Mouse (Mus musculus): Measurements from ENCODE around the gene Carmil2. TPM values are rescaled to one million over a fixed set of nuclear protein-coding genes. Genes with fewer than 3 reads are reported as not detected.

The Carmil2 gene
- polyA plus RNA-seq, 1 experiment: 1.2 TPM

- Histone ChIP-seq H3K27me3 (ENCODE audit: control insufficient read depth, insufficient read depth, low read length) (no peaks in the 10 kb centered on the region), H3K27ac (ENCODE audit: control insufficient read depth, insufficient read depth, low read depth, low read length) (no peak overlapping the region), H3K36me3 (ENCODE audit: control insufficient read depth, insufficient read depth, low read length) (no peaks in the 10 kb centered on the region), H3K4me3 (ENCODE audit: control insufficient read depth, low read depth, low read length) (no peak overlapping the region), H3K4me1 (ENCODE audit: control insufficient read depth, insufficient read depth, low read length) (peaks cover 21% of the 10 kb centered on the region)
- TF ChIP-seq POLR2A (IDR thresholded peaks at IDR 0.05; ENCODE audit: control insufficient read depth, low read depth, low read length) (no peak), CTCF (IDR thresholded peaks at IDR 0.05; ENCODE audit: control insufficient read depth, insufficient read depth, insufficient replicate concordance, low read depth, low read length) (no peak)
Observed at GRCm38 (mm10) chr8:105695080-105695780, 9.2 kb downstream of the Carmil2 start.

DNA sequence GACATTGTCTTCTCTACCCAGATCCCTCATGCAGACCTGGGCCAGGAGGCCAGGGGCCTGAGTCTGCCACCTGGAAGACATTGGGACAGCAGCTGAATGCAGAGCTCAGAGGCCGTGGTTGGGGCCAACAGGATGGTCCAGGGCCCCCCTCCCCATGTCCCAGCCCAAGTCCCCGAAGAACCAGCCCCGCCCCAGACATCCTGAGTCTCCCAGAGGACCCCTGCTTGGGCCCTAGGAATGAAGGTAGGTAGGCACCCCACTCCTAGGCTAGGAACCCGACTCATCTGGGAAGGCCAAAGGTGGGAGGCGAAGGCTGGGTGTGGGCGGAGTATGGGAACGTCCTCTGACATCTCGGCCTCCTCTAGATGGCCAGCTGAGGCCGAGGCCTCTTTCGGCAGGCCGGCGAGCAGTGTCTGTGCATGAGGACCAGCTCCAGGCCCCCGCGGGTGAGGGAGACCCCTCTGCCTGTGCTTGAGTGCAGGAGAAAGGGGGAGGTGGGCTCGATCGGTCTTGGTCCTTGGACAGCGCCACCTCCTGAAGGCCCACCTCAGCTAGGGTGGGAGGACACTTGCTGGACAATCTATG, 11.2 kb downstream of the Carmil2 start:
- H3K4me3 ChIP-seq (ENCODE audit: control insufficient read depth, low read depth, low read length): no peak overlapping the region
- H3K36me3 ChIP-seq (ENCODE audit: control insufficient read depth, insufficient read depth, low read length): no peaks in the 10 kb centered on the region
- TF ChIP-seq POLR2A (IDR thresholded peaks at IDR 0.05; ENCODE audit: control insufficient read depth, low read depth, low read length): no peak
- TF ChIP-seq CTCF (IDR thresholded peaks at IDR 0.05; ENCODE audit: control insufficient read depth, insufficient read depth, insufficient replicate concordance, low read depth, low read length): no peak
- no peaks in the 10 kb centered on the region for H3K27me3 ChIP-seq (ENCODE audit: control insufficient read depth, insufficient read depth, low read length)
- H3K4me1 ChIP-seq (ENCODE audit: control insufficient read depth, insufficient read depth, low read length): peaks cover 30% of the 10 kb centered on the region
- no peak overlapping the region for H3K27ac ChIP-seq (ENCODE audit: control insufficient read depth, insufficient read depth, low read depth, low read length)

- Histone ChIP-seq H3K4me1 (ENCODE audit: control insufficient read depth, insufficient read depth, low read length) (peaks cover 31% of the 10 kb centered on the region), H3K27ac (ENCODE audit: control insufficient read depth, insufficient read depth, low read depth, low read length) (no peak overlapping the region), H3K27me3 (ENCODE audit: control insufficient read depth, insufficient read depth, low read length) (no peaks in the 10 kb centered on the region), H3K36me3 (ENCODE audit: control insufficient read depth, insufficient read depth, low read length) (no peaks in the 10 kb centered on the region), H3K4me3 (ENCODE audit: control insufficient read depth, low read depth, low read length) (no peak overlapping the region)
- TF ChIP-seq CTCF (IDR thresholded peaks at IDR 0.05; ENCODE audit: control insufficient read depth, insufficient read depth, insufficient replicate concordance, low read depth, low read length) (no peak), POLR2A (IDR thresholded peaks at IDR 0.05; ENCODE audit: control insufficient read depth, low read depth, low read length) (no peak)
Observed at GRCm38 (mm10) chr8:105698734-105699133, 12.7 kb downstream of the Carmil2 start.

- peak overlapping the region; percentile 93 for H3K4me3 ChIP-seq (ENCODE audit: control insufficient read depth, low read depth, low read length)
- peaks cover 30% of the 10 kb centered on the region for H3K4me1 ChIP-seq (ENCODE audit: control insufficient read depth, insufficient read depth, low read length)
- H3K36me3 ChIP-seq (ENCODE audit: control insufficient read depth, insufficient read depth, low read length): no peaks in the 10 kb centered on the region
- TF ChIP-seq CTCF (IDR thresholded peaks at IDR 0.05; ENCODE audit: control insufficient read depth, insufficient read depth, insufficient replicate concordance, low read depth, low read length): no peak
- no peak for TF ChIP-seq POLR2A (IDR thresholded peaks at IDR 0.05; ENCODE audit: control insufficient read depth, low read depth, low read length)
- no peaks in the 10 kb centered on the region for H3K27me3 ChIP-seq (ENCODE audit: control insufficient read depth, insufficient read depth, low read length)
- H3K27ac ChIP-seq (ENCODE audit: control insufficient read depth, insufficient read depth, low read depth, low read length): no peak overlapping the region
Observed at GRCm38 (mm10) chr8:105699488-105700215, 13.6 kb downstream of the Carmil2 start.

- Histone ChIP-seq H3K27ac (ENCODE audit: control insufficient read depth, insufficient read depth, low read depth, low read length) (peak overlapping the region; percentile 29; the same call in 1 of the 2 replicates), H3K36me3 (ENCODE audit: control insufficient read depth, insufficient read depth, low read length) (no peaks in the 10 kb centered on the region)
- TF ChIP-seq POLR2A (IDR thresholded peaks at IDR 0.05; ENCODE audit: control insufficient read depth, low read depth, low read length) (no peak), CTCF (IDR thresholded peaks at IDR 0.05; ENCODE audit: control insufficient read depth, insufficient read depth, insufficient replicate concordance, low read depth, low read length) (no peak)
Observed at GRCm38 (mm10) chr8:105700566-105700965, 14.5 kb downstream of the Carmil2 start.

DNA sequence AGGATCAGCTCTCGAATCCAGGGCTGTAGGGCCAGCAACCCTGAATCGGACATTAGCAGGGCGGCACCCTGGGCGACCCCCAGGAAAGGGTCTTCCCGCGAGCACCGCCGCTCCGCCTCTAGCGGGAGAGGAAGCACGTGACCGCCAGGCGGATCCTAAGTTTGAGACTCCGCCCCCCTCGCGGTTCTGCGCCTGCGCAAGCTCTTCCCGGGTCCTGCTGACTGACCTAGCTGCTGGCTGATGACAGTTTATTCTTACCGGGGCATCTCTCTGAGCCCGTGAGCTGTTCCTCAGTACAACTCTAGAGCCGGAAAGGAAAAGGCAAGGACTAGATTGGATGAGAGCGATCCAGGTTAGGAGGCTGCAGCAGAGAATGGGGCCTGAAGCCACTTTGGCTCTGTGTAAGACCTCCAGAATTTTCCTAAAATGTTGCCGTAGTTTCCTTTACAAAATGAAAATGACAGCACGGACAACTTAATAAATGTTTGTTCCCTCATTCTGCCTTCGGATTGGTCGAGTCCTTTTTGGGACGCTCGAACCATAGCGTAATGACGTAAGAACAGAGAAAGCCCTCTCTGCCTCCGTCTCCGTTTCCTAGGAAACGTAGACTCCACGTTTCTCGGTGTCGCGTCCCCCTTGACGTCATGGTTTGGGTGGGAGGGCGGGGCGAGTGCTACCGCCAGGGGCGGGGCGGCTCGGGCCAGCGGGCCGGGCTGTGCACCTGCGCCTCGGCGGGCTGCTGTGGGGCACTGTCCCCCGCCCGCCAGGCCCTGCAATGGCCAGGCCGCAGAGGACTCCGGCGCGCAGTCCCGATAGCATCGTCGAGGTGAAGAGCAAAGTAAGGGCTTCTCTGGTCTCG, 15.1 kb downstream of the Carmil2 start, which contains the start of the genes Acd and Pard6a:
TSS of gene Acd (minus strand) at position 137 of the 859 bp plus-strand sequence.
TSS of gene Pard6a (plus strand) at position 183 of the 859 bp plus-strand sequence.
- H3K36me3 ChIP-seq (ENCODE audit: control insufficient read depth, insufficient read depth, low read length): no peaks in the 10 kb centered on the region

More at GRCm38 (mm10) chr8:105700566-105700965, 14.5 kb downstream of the Carmil2 start:
- Histone ChIP-seq H3K4me3 (ENCODE audit: control insufficient read depth, low read depth, low read length) (peak overlapping the region; percentile 93), H3K4me1 (ENCODE audit: control insufficient read depth, insufficient read depth, low read length) (peaks cover 23% of the 10 kb centered on the region), H3K27me3 (ENCODE audit: control insufficient read depth, insufficient read depth, low read length) (no peaks in the 10 kb centered on the region)

More for the DNA sequence above, 15.1 kb downstream of the Carmil2 start, which contains the start of the genes Acd and Pard6a:
- Histone ChIP-seq H3K4me3 (ENCODE audit: control insufficient read depth, low read depth, low read length) (peak within 1 kb of the TSS; percentile 93), H3K4me1 (ENCODE audit: control insufficient read depth, insufficient read depth, low read length) (peaks cover 22% of the 10 kb centered on the region), H3K27me3 (ENCODE audit: control insufficient read depth, insufficient read depth, low read length) (no peaks in the 10 kb centered on the region), H3K27ac (ENCODE audit: control insufficient read depth, insufficient read depth, low read depth, low read length) (peak within 1 kb of the TSS; percentile 95)
- TF ChIP-seq POLR2A (IDR thresholded peaks at IDR 0.05; ENCODE audit: control insufficient read depth, low read depth, low read length) (peak; percentile 76), CTCF (IDR thresholded peaks at IDR 0.05; ENCODE audit: control insufficient read depth, insufficient read depth, insufficient replicate concordance, low read depth, low read length) (no peak)
